Mouse (Mus musculus): ENCODE measurements around the gene Arap2.

- TF ChIP-seq CTCF (IDR thresholded peaks at IDR 0.05) (no peak), EP300 (IDR thresholded peaks at IDR 0.05) (no peak)
Observed at GRCm38 (mm10) chr5:62582643-62583042, 183.3 kb downstream of the Arap2 start.
